ENCODE assay signal across 11 mouse cellular contexts in the genomic region with DNA sequence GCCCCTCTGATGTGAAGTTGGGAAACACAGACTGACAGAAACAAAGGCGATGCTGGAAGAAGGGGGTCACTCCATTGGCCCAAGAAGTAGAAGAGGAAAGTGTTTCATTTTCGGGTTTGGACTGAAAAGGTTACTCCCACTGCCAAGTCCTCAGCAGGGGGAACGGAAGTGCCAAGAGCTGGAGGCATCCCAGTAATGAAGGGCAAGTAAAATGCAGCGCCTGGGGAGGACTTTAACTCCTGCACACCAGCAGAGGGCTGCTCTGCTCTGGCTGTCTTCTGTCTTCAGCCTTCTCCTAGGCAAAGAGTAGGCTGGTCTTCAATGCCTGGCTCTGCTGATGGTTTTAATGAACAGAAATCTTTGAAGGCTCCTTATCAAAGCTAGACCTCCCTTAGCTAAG.
DNase-seq lines count a peak whose midpoint lies in the region; ATAC-seq and TF ChIP-seq lines count a peak whose summit lies in the region.
"Had no signal": no experiment of that assay in that cellular context is flagged by ENCODE, and none has a peak within 500 bp of the region (broad histone marks: within the 10 kb centered on the region; RNA-seq: fewer than 3 reads in every experiment).

No protein-coding gene starts in this region.

- no peaks in the 10 kb centered on the region for H3K4me1 ChIP-seq in lung, postnatal 0 days (ENCODE audit: insufficient read depth, low read depth, low read length)
- H3K4me1 ChIP-seq: embryonic facial prominence, embryonic 13.5 days had no signal

- intact Hi-C loops in gastrocnemius, postnatal 14 days (cut with DNase I; ENCODE audit: low total_unique reads) = no loop called here

- 42% methylated on average over 4 of the region's 4 CpGs for WGBS in lung, postnatal 0 days

- no peaks in the 10 kb centered on the region for H3K36me3 ChIP-seq in lung, postnatal 0 days (ENCODE audit: insufficient read depth, low read length)
- H3K36me3 ChIP-seq: embryonic facial prominence, embryonic 13.5 days had no signal

- H3K27me3 ChIP-seq in lung, postnatal 0 days (replicated peaks; ENCODE audit: insufficient read depth, low read length) = no peaks in the 10 kb centered on the region
- H3K27me3 ChIP-seq: embryonic facial prominence, embryonic 13.5 days had no signal

- no peak overlapping the region for H3K27ac ChIP-seq in lung, postnatal 0 days (ENCODE audit: low read length)
- H3K27ac ChIP-seq: embryonic facial prominence, embryonic 13.5 days; stomach, postnatal 0 days had no signal

- ATAC-seq in lung, postnatal 0 days = no peak

- DNase-seq in gastrocnemius, postnatal 14 days = peak; percentile 20
- DNase-seq in gastrocnemius, adult 18-20 months (ENCODE audit: low spot score) = no peak
- peak; percentile 15 for DNase-seq in right cerebral cortex, adult 18-20 months
- no peak for DNase-seq in right cerebral cortex, postnatal 25 days
- peak; percentile 11 to 25 for DNase-seq in frontal cortex, postnatal 10 days (ENCODE audit: low spot score in 2 of 2)
- DNase-seq in spleen, postnatal 14 days (ENCODE audit: low spot score in 2 of 2) = no peak
- no peak for DNase-seq in spleen, postnatal 36 days (ENCODE audit: low spot score in 2 of 2)
- no peak for DNase-seq in lung, postnatal 0 days (ENCODE audit: low spot score)
- DNase-seq: adrenal gland, adult 2 months had no signal

- no peak for TF ChIP-seq EP300 in lung, postnatal 0 days (IDR thresholded peaks at IDR 0.05)

- H3K9me3 ChIP-seq in lung, postnatal 0 days (ENCODE audit: low read length) = no peaks in the 10 kb centered on the region
- H3K9me3 ChIP-seq: embryonic facial prominence, embryonic 13.5 days had no signal

- no peak for TF ChIP-seq CTCF in lung, postnatal 0 days (IDR thresholded peaks at IDR 0.05)

- no peak overlapping the region for H3K9ac ChIP-seq in lung, postnatal 0 days (replicated peaks; ENCODE audit: low read depth)
- H3K9ac ChIP-seq: embryonic facial prominence, embryonic 13.5 days had no signal

- H3K4me3 ChIP-seq in lung, postnatal 0 days (ENCODE audit: low read depth, low read length) = no peak overlapping the region
- H3K4me3 ChIP-seq: embryonic facial prominence, embryonic 13.5 days had no signal

- no peak overlapping the region for H3K4me2 ChIP-seq in lung, postnatal 0 days (replicated peaks; ENCODE audit: low read depth, low read length)
- H3K4me2 ChIP-seq: embryonic facial prominence, embryonic 13.5 days had no signal

Comparison
In these comparisons a context has a peak if more than half of its experiments do, and no peak if none do; other contexts are left out.
1. DNase-seq: peak in gastrocnemius, postnatal 14 days (single experiment), right cerebral cortex, adult 18-20 months (single experiment) and frontal cortex, postnatal 10 days (2 of 2); none in gastrocnemius, adult 18-20 months (single experiment), right cerebral cortex, postnatal 25 days (single experiment), spleen, postnatal 14 days (0 of 2), spleen, postnatal 36 days (0 of 2) and lung, postnatal 0 days (single experiment).